Mouse (Mus musculus) cerebellum, adult 2 months (tissue): ENCODE measurements around the gene Ap1m1. TPM values are rescaled to one million over a fixed set of nuclear protein-coding genes. Genes with fewer than 3 reads are reported as not detected.

Experiments
- DNase-seq, 2 experiments: peaks; one replicate each; pipeline ENCODE4 v3.0.0; 2021
- H3K27ac ChIP-seq: fragments of 200-500 bp; 2 replicates; pipeline ENCODE4 v1.5.1; 2012; ENCODE audit warnings: low read length, control low read depth, inconsistent platforms; ENCODE audit not compliant: insufficient read depth
- H3K27me3 ChIP-seq: fragments of 200-500 bp; 2 replicates; pipeline ENCODE4 v1.6.1; 2012; ENCODE audit warnings: inconsistent platforms, mild to moderate bottlenecking, low read length, moderate library complexity; ENCODE audit not compliant: control insufficient read depth, insufficient read depth
- H3K4me1 ChIP-seq: fragments of 200-500 bp; 2 replicates; pipeline ENCODE4 v1.6.1; 2011; ENCODE audit warnings: low read length; ENCODE audit not compliant: control insufficient read depth, insufficient read depth
- H3K4me3 ChIP-seq: fragments of 200-500 bp; replicated peaks from 2 replicates; pipeline ENCODE3; 2011; ENCODE audit warnings: mild to moderate bottlenecking, low read depth, low read length, control low read depth; ENCODE audit not compliant: insufficient read depth
- CTCF ChIP-seq: fragments of 200-500 bp; IDR thresholded peaks from 2 replicates; pipeline ENCODE4 v1.5.1; 2011; ENCODE audit warnings: low read depth, mild to moderate bottlenecking, control low read depth, low read length, moderate library complexity, borderline replicate concordance; ENCODE audit not compliant: insufficient read depth
- POLR2A ChIP-seq: fragments of 200-500 bp; IDR thresholded peaks from 2 replicates; pipeline ENCODE4 v1.6.1; 2011; ENCODE audit warnings: low read length, control low read depth, borderline replicate concordance; ENCODE audit not compliant: insufficient read depth
- WGBS: fragments of 180-500 bp; shearing (Covaris S2); methylation state at CpG from one replicate; pipeline ENCODE4 v1.1.7; 2018; 5-methylcytosine and 5-hydroxymethylcytosine counted together
- polyA plus RNA-seq: library from polyadenylated mRNA; depleted of rRNA; stranded (reverse); fragments of >200 nt; gene quantifications from 2 replicates; pipeline ENCODE4 v1.2.3, GENCODE M21; 2012

The Ap1m1 gene
- polyA plus RNA-seq, 1 experiment = 112 TPM

DNA sequence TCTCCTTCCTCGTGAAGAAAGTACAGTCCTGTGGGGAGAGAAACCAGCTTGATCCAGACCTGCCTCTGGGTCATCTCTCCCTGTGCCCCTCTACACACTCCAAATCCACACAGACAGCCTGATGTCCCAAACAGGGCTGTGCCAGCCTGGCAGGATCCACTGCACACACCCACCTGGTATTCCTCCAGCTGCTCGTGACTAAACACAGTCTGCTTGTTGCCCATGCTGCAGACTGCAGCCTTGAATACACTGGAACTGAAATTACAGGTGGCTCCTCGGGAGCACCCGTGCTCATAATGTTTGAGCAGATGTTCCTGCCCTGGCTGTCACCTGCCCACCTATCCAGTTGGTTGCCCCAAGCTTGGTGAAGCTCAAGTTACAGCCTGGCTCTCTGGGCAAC is 27.1 kb upstream of the Ap1m1 start, which contains the start of gene Cib3:
Cib3 (minus strand) TSS at position 87 of the 400 bp plus-strand sequence.
- Histone ChIP-seq H3K4me1 (no peaks in the 10 kb centered on the region), H3K27ac (no peak within 1 kb of the TSS), H3K27me3 (no peaks in the 10 kb centered on the region), H3K4me3 (no peak within 1 kb of the TSS)
- WGBS = 34% methylated on average over 4 of the region's 4 CpGs
- TF ChIP-seq CTCF (no peak), POLR2A (no peak)
- no peak for DNase-seq

DNA sequence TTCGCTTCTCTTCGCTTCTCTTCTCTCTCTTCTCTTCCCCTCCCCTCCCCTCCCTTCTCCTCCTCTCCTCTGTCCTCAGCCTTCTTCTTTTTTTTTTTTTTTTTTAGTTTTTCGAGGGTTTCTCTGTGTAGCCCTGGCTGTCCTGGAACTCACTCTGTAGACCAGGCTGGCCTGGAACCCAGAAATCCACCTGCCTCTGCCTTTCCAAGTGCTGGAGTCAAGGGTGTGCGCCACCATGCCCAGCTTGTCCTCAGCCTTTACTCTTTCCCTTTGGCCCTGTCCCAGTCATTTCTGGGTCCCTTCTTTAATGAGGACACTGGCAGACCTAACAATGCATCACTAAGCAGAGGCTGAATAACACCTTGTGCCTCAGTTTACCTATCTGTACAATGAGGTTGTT is 26.3 kb upstream of the Ap1m1 start, which contains the start of gene Gm11034:
Gm11034 (minus strand) TSS at position 101 of the 400 bp plus-strand sequence.
- 72% methylated on average over 4 of the region's 4 CpGs for WGBS
- Histone ChIP-seq H3K4me3 (no peak within 1 kb of the TSS), H3K27me3 (no peaks in the 10 kb centered on the region), H3K4me1 (no peaks in the 10 kb centered on the region), H3K27ac (no peak within 1 kb of the TSS)
- DNase-seq = no peak
- TF ChIP-seq POLR2A (no peak), CTCF (no peak)

DNA sequence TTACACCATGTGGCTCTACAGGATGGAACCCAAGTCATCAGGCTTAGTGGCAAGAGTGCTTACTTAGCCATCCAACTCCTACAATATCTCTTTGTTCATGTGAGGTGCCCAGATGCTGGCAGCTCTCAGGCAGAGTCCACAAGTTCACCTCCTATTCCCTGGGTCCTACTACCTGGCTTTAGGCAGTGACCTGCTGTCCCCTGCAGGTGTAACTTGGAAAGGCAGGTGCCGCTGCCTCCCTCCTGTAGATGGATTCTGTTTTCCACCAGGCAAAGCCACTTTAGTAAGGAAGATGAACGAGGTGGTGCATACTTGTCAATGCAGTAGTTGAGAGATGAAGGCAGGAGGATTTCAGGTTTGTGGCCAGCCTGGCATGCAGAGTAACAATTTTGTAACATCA is 24.8 kb upstream of the Ap1m1 start:
- H3K4me3 ChIP-seq = no peak overlapping the region
- WGBS = 43% methylated on average over 2 of the region's 2 CpGs
- TF ChIP-seq POLR2A = no peak
- TF ChIP-seq CTCF = no peak
- no peaks in the 10 kb centered on the region for H3K4me1 ChIP-seq
- no peaks in the 10 kb centered on the region for H3K27me3 ChIP-seq
- H3K27ac ChIP-seq = no peak overlapping the region
- DNase-seq = no peak

DNA sequence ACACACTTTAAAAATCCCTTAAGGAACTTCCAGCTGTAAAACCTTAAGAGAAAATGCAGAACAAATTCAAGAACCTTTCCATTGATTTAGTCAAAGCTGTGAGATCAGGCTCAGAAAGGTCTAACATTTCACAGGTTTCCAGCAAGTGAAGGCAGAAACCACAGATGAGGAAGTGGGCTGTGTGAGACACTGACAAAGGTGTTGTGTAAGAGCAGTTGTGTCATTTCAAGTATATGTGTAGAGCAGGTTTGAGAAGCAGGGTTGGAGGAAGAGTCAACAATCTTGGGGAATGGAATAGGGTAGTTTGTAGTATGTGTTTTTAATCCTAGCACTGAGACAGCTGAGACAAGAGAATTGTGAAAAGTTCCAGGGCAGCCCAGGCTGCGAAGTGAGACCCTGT is 23.9 kb upstream of the Ap1m1 start:
- Histone ChIP-seq H3K27me3 (no peaks in the 10 kb centered on the region), H3K27ac (no peak overlapping the region), H3K4me3 (no peak overlapping the region), H3K4me1 (no peaks in the 10 kb centered on the region)
- DNase-seq = no peak
- 24% methylated on average over 1 of the region's 1 CpGs for WGBS
- TF ChIP-seq POLR2A (no peak), CTCF (no peak)

DNA sequence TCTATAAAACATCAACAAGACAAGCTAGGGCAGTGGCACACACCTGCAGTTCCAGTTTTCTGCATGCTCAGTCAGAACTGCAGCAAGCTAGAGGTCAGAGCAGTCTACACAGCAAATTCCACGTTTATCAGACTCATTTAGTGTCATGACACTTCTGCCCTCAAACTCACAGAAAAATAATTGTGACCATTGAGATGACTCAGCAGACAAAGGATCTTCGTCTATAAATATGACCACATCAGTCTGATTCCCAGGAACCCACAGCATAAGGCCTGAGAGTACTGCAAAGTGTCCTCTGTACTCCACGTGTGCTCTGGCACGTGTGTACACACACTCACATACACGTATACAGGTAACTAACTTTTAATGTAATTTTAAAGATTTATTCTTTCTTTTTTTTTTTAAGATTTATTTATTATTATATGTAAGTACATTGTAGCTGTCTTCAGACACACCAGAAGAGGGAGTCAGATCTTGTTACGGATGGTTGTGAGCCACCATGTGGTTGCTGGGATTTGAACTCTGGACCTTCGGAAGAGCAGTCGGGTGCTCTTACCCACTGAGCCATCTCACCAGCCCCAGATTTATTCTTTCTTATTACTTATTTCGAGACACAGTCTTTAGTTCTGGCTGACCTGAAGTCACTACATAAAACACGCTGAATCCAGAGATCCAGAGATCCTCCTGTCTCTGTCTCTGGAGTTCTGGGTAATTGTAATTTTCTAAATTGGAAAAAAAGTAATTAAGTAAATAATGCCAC is 20.9 kb upstream of the Ap1m1 start:
- Histone ChIP-seq H3K4me1 (no peaks in the 10 kb centered on the region; the same call in 1 of the 2 replicates), H3K27me3 (no peaks in the 10 kb centered on the region), H3K4me3 (peak overlapping the region; percentile 71), H3K27ac (no peak overlapping the region)
- no peak for DNase-seq
- WGBS = 71% methylated on average over 10 of the region's 10 CpGs
- TF ChIP-seq POLR2A = no peak

DNA sequence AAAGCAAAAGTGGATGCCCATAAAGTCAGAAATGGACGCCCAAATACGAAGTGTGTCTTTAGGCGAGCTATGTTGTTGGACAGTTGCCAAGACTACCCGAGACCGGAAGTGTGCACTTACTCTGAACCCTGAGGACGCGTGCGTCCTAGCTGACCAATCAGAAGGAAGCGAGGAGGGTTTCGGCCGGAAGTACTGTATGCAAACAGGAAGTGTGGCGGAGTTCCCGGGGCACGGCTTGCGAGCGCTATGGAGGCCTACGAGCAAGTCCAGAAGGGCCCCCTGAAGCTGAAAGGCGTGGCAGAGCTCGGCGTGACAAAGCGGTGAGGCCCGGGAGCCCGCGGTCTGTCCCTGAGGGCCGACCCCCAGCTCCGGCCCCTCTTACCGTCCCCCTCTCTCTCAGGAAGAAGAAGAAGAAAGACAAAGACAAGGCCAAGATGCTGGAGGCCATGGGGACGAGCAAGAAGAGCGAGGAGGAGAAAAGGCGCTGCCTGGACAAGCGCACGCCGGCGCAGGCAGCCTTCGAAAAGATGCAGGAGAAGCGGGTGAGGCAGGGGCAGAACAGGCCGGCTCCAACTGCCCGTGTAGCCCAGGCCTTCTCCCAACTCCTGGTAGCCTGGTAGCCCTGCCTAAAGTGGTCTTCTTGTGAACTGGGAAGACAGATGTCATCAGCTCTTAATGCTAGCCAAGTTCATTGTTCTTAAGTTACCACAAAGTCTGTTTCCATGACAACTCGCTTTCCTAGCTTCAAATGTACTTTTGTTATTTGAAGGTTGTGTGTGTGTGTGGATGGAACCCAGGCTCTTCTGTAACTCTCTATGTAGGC is 20.1 kb upstream of the Ap1m1 start, which contains the start of gene Fam32a:
Fam32a (plus strand) TSS at position 190 of the 823 bp plus-strand sequence.
- Histone ChIP-seq H3K27ac (peak within 1 kb of the TSS; percentile 37; the same call in 1 of the 2 replicates), H3K27me3 (no peaks in the 10 kb centered on the region), H3K4me3 (peak within 1 kb of the TSS; percentile 71), H3K4me1 (no peaks in the 10 kb centered on the region; the same call in 1 of the 2 replicates)
- TF ChIP-seq CTCF (no peak), POLR2A (peak; percentile 49; the same call in 1 of the 2 replicates)
- peak; percentile 85 to 92 for DNase-seq
- WGBS = 9% methylated on average over 39 of the region's 39 CpGs

DNA sequence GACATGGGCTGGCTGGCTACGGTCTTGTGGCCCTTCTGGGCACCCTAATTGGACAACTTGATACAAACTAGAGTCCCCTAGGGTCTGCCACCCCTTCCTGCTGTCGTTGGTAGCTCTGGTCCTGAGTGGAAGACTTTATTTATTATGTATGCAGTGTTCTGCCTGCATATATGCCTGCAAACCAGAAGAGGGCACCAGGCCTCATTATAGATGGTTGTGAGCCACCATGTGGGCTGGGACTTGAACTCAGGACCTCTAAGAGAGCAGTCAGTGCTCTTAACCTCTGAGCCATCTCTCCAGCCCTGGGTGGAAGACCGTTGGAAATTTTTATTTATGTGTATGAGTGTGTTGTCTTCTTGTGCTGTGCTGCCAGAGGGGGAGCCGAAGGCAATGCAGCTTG is 19.1 kb upstream of the Ap1m1 start:
- no peak for TF ChIP-seq POLR2A
- TF ChIP-seq CTCF = no peak
- 83% methylated on average over 4 of the region's 4 CpGs for WGBS
- no peak for DNase-seq
- H3K4me3 ChIP-seq = no peak overlapping the region
- H3K27ac ChIP-seq = no peak overlapping the region
- H3K4me1 ChIP-seq = no peaks in the 10 kb centered on the region; the same call in 1 of the 2 replicates
- no peaks in the 10 kb centered on the region for H3K27me3 ChIP-seq
